Mouse (Mus musculus): ENCODE measurements around the gene Pou6f2.

Pou6f2 gene

GRCm38 (mm10) chr13:18397586-18397985 lies at the start of gene Pou6f2:
Gene Pou6f2 (minus strand): TSS chr13:18397686.
- 90% methylated on average over 6 of the region's 6 CpGs for WGBS

GRCm38 (mm10) chr13:18439858-18440257 lies 42.4 kb upstream of the Pou6f2 start:
- WGBS = 81% methylated on average over 3 of the region's 3 CpGs

- WGBS = 67% methylated on average over 4 of the region's 4 CpGs
Measured at GRCm38 (mm10) chr13:18387673-18388072, 9.8 kb downstream of the Pou6f2 start.

GRCm38 (mm10) chr13:18363373-18363772 lies 34.1 kb downstream of the Pou6f2 start:
- 80% methylated on average over 2 of the region's 2 CpGs for WGBS

- WGBS = 83% methylated on average over 4 of the region's 4 CpGs
Measured at GRCm38 (mm10) chr13:18344580-18345333, 52.7 kb downstream of the Pou6f2 start.

GRCm38 (mm10) chr13:18338910-18339501 lies 58.5 kb downstream of the Pou6f2 start:
- WGBS = 40% methylated on average over 10 of the region's 10 CpGs

GRCm38 (mm10) chr13:18338022-18338421 lies 59.5 kb downstream of the Pou6f2 start:
- 37% methylated on average over 2 of the region's 2 CpGs for WGBS

GRCm38 (mm10) chr13:18334035-18334434 lies 63.5 kb downstream of the Pou6f2 start:
- WGBS = 84% methylated on average over 4 of the region's 4 CpGs

GRCm38 (mm10) chr13:18332596-18332995 lies 64.9 kb downstream of the Pou6f2 start:
- WGBS = 53% methylated on average over 1 of the region's 1 CpGs

GRCm38 (mm10) chr13:18323980-18324678 lies 73.4 kb downstream of the Pou6f2 start:
- 58% methylated on average over 6 of the region's 6 CpGs for WGBS

- 67% methylated on average over 8 of the region's 8 CpGs for WGBS
Measured at GRCm38 (mm10) chr13:18323407-18323806, 74.1 kb downstream of the Pou6f2 start.

GRCm38 (mm10) chr13:18312613-18313012 lies 84.9 kb downstream of the Pou6f2 start:
- WGBS = 66% methylated on average over 8 of the region's 8 CpGs

GRCm38 (mm10) chr13:18309024-18309423 lies 88.5 kb downstream of the Pou6f2 start:
- 57% methylated on average over 7 of the region's 7 CpGs for WGBS

GRCm38 (mm10) chr13:18306506-18307145 lies 90.9 kb downstream of the Pou6f2 start:
- 84% methylated on average over 7 of the region's 7 CpGs for WGBS

GRCm38 (mm10) chr13:18299966-18300365 lies 97.5 kb downstream of the Pou6f2 start:
- 86% methylated on average over 1 of the region's 1 CpGs for WGBS

GRCm38 (mm10) chr13:18293438-18293837 lies 104.0 kb downstream of the Pou6f2 start:
- WGBS = 92% methylated on average over 1 of the region's 1 CpGs

- WGBS = 78% methylated on average over 4 of the region's 4 CpGs
Measured at GRCm38 (mm10) chr13:18290253-18290914, 107.1 kb downstream of the Pou6f2 start.

GRCm38 (mm10) chr13:18287536-18287935 lies 110.0 kb downstream of the Pou6f2 start:
- WGBS = 86% methylated on average over 7 of the region's 7 CpGs

- 68% methylated on average over 5 of the region's 5 CpGs for WGBS
Measured at GRCm38 (mm10) chr13:18282361-18282982, 115.0 kb downstream of the Pou6f2 start.

- WGBS = 35% methylated on average over 3 of the region's 3 CpGs
Measured at GRCm38 (mm10) chr13:18281084-18281483, 116.4 kb downstream of the Pou6f2 start.

- 91% methylated on average over 3 of the region's 3 CpGs for WGBS
Measured at GRCm38 (mm10) chr13:18253131-18253530, 144.4 kb downstream of the Pou6f2 start.

All from cerebral cortex, adult 2 months (tissue).